Mouse (Mus musculus) olfactory bulb, adult 2 months (tissue): Measurements from ENCODE around the gene Marc2.

ENCODE experiments used
- CTCF ChIP-seq: fragments of 200-500 bp; IDR thresholded peaks from 2 replicates; pipeline ENCODE4 v1.5.1; 2012; ENCODE audit warnings: low read depth, mild to moderate bottlenecking, low read length, moderate library complexity; ENCODE audit not compliant: insufficient read depth
- POLR2A ChIP-seq: fragments of 200-500 bp; IDR thresholded peaks from 2 replicates; pipeline ENCODE4 v1.6.1; 2012; ENCODE audit warnings: mild to moderate bottlenecking, low read depth, low read length, moderate library complexity; ENCODE audit not compliant: insufficient read depth

- TF ChIP-seq CTCF: no peak
- peak; percentile 81 for TF ChIP-seq POLR2A
These were observed 860 bp downstream of the Marc2 start for GRCm38 (mm10) chr1:184845111-184846071.
